Mouse (Mus musculus): Measurements from ENCODE around the gene Xab2. TPM values are rescaled to one million over a fixed set of nuclear protein-coding genes. Genes with fewer than 3 reads are reported as not detected.
A peak's percentile ranks its signal among the peaks of the same experiment; 100 is the strongest.
"Not testable (repeated sequence)": the region's sequence is repeated elsewhere in the genome, so short reads cannot be mapped to it uniquely, and the experiment has no call there.

Gene Xab2
- total RNA-seq, 1 experiment = 76.0 TPM

GRCm38 (mm10) chr8:3586993-3587390 is 34.1 kb downstream of the Xab2 start, which contains the start of gene Camsap3:
TSS of gene Camsap3 (plus strand) at chr8:3587293.
- Histone ChIP-seq H3K9me3 (ENCODE audit: control insufficient read depth, insufficient read depth, low read depth, low read length) (no peaks in the 10 kb centered on the region), H3K4me1 (ENCODE audit: control insufficient read depth in 2 of 2, insufficient read depth in 2 of 2, low read length in 2 of 2, poor library complexity in 1 of 2) (0 out of 4 replicates have a peak, but pooled peaks cover 0 to 2% of the 10 kb centered on the region in 2 experiments), H3K27ac (ENCODE audit: insufficient read depth, low read depth, low read length, poor library complexity, severe bottlenecking) (peak within 1 kb of the TSS; percentile 59; the same call in 1 of the 2 replicates), H3K4me3 (ENCODE audit: insufficient read depth in 1 of 2, low read depth in 1 of 2, low read length in 2 of 2, poor library complexity in 1 of 2, severe bottlenecking in 1 of 2) (peak within 1 kb of the TSS; percentile 80 to 90), H3K36me3 (ENCODE audit: control insufficient read depth, insufficient read depth, low read length, poor library complexity, severe bottlenecking) (no peaks in the 10 kb centered on the region), H3K9ac (ENCODE audit: insufficient read depth, low read depth, low read length, poor library complexity, severe bottlenecking) (peak within 1 kb of the TSS; percentile 88)
- no peak for TF ChIP-seq ZNF384 (IDR thresholded peaks at IDR 0.05; ENCODE audit: low read depth, low read length)
- no peak for TF ChIP-seq MAFK (IDR thresholded peaks at IDR 0.05; ENCODE audit: insufficient read depth, low read depth, low read length)
- TF ChIP-seq HCFC1 (IDR thresholded peaks at IDR 0.05; ENCODE audit: borderline replicate concordance, insufficient read depth, low read length) = no peak
- no peak for TF ChIP-seq ZC3H11A (IDR thresholded peaks at IDR 0.05; ENCODE audit: borderline replicate concordance, low read depth, low read length)
- TF ChIP-seq CHD2 (IDR thresholded peaks at IDR 0.05; ENCODE audit: low read depth, low read length) = no peak
- in situ Hi-C loops (cut with MboI; ENCODE audit: low sequenced_read_pairs in 2 of 2, unreplicated experiment in 2 of 2) = no loop called here
- DNase-seq (ENCODE audit: low read depth, low spot score) = no peak

- no peak overlapping the region for H3K27ac ChIP-seq (ENCODE audit: insufficient read depth, low read depth, low read length, poor library complexity, severe bottlenecking)
- no peak for DNase-seq (ENCODE audit: low read depth, low spot score)
- no peak overlapping the region for H3K9ac ChIP-seq (ENCODE audit: insufficient read depth, low read depth, low read length, poor library complexity, severe bottlenecking)
- TF ChIP-seq MAFK (IDR thresholded peaks at IDR 0.05; ENCODE audit: insufficient read depth, low read depth, low read length) (no peak), ZC3H11A (IDR thresholded peaks at IDR 0.05; ENCODE audit: borderline replicate concordance, low read depth, low read length) (no peak), ZNF384 (IDR thresholded peaks at IDR 0.05; ENCODE audit: low read depth, low read length) (no peak), HCFC1 (IDR thresholded peaks at IDR 0.05; ENCODE audit: borderline replicate concordance, insufficient read depth, low read length) (no peak), CHD2 (IDR thresholded peaks at IDR 0.05; ENCODE audit: low read depth, low read length) (no peak)
- no peaks in the 10 kb centered on the region for H3K9me3 ChIP-seq (ENCODE audit: control insufficient read depth, insufficient read depth, low read depth, low read length)
- H3K36me3 ChIP-seq (ENCODE audit: control insufficient read depth, insufficient read depth, low read length, poor library complexity, severe bottlenecking) = no peaks in the 10 kb centered on the region
- 0 out of 4 replicates have a peak, but pooled peaks cover 0 to 2% of the 10 kb centered on the region in 2 experiments for H3K4me1 ChIP-seq (ENCODE audit: control insufficient read depth in 2 of 2, insufficient read depth in 2 of 2, low read length in 2 of 2, poor library complexity in 1 of 2)
- in situ Hi-C loops (cut with MboI; ENCODE audit: low sequenced_read_pairs in 2 of 2, unreplicated experiment in 2 of 2) = no loop called here
- H3K4me3 ChIP-seq (ENCODE audit: insufficient read depth in 1 of 2, low read depth in 1 of 2, low read length in 2 of 2, poor library complexity in 1 of 2, severe bottlenecking in 1 of 2) = no peak overlapping the region
These were observed 34.7 kb downstream of the Xab2 start for GRCm38 (mm10) chr8:3586452-3586851.

- H3K36me3 ChIP-seq (ENCODE audit: control insufficient read depth, insufficient read depth, low read length, poor library complexity, severe bottlenecking); DNase-seq (ENCODE audit: low read depth, low spot score); H3K27ac ChIP-seq (ENCODE audit: insufficient read depth, low read depth, low read length, poor library complexity, severe bottlenecking); H3K4me3 ChIP-seq (ENCODE audit: insufficient read depth in 1 of 2, low read depth in 1 of 2, low read length in 2 of 2, poor library complexity in 1 of 2, severe bottlenecking in 1 of 2); H3K9me3 ChIP-seq (ENCODE audit: control insufficient read depth, insufficient read depth, low read depth, low read length); H3K9ac ChIP-seq (ENCODE audit: insufficient read depth, low read depth, low read length, poor library complexity, severe bottlenecking); in situ Hi-C loops (cut with MboI; ENCODE audit: low sequenced_read_pairs in 2 of 2, unreplicated experiment in 2 of 2): not testable (repeated sequence)
- peaks cover 0 to 12% of the 10 kb centered on the region in 2 experiments; a peak in 1 of 4 replicates for H3K4me1 ChIP-seq (ENCODE audit: control insufficient read depth in 2 of 2, insufficient read depth in 2 of 2, low read length in 2 of 2, poor library complexity in 1 of 2)
These were observed 39.2 kb downstream of the Xab2 start for GRCm38 (mm10) chr8:3581961-3582360.

- H3K27ac ChIP-seq (ENCODE audit: insufficient read depth, low read depth, low read length, poor library complexity, severe bottlenecking) = peak overlapping the region; percentile 59; the same call in 1 of the 2 replicates
- in situ Hi-C loops (cut with MboI; ENCODE audit: low sequenced_read_pairs in 2 of 2, unreplicated experiment in 2 of 2) = no loop called here
These were observed 41.4 kb downstream of the Xab2 start for GRCm38 (mm10) chr8:3579390-3580364.

More at GRCm38 (mm10) chr8:3579390-3580364, 41.4 kb downstream of the Xab2 start:
- peak overlapping the region; percentile 21; the same call in 1 of the 2 replicates for H3K9ac ChIP-seq (ENCODE audit: insufficient read depth, low read depth, low read length, poor library complexity, severe bottlenecking)
- H3K36me3 ChIP-seq (ENCODE audit: control insufficient read depth, insufficient read depth, low read length, poor library complexity, severe bottlenecking) = peaks cover 2% of the 10 kb centered on the region; the same call in 1 of the 2 replicates
- peaks cover 9 to 19% of the 10 kb centered on the region in 2 experiments for H3K4me1 ChIP-seq (ENCODE audit: control insufficient read depth in 2 of 2, insufficient read depth in 2 of 2, low read length in 2 of 2, poor library complexity in 1 of 2)
- no peak for TF ChIP-seq CHD2 (IDR thresholded peaks at IDR 0.05; ENCODE audit: low read depth, low read length)
- no peak for TF ChIP-seq MAFK (IDR thresholded peaks at IDR 0.05; ENCODE audit: insufficient read depth, low read depth, low read length)
- TF ChIP-seq ZC3H11A (IDR thresholded peaks at IDR 0.05; ENCODE audit: borderline replicate concordance, low read depth, low read length) = no peak
- no peak for TF ChIP-seq HCFC1 (IDR thresholded peaks at IDR 0.05; ENCODE audit: borderline replicate concordance, insufficient read depth, low read length)
- TF ChIP-seq ZNF384 (IDR thresholded peaks at IDR 0.05; ENCODE audit: low read depth, low read length) = no peak
- no peak for DNase-seq (ENCODE audit: low read depth, low spot score)
- no peaks in the 10 kb centered on the region for H3K9me3 ChIP-seq (ENCODE audit: control insufficient read depth, insufficient read depth, low read depth, low read length)
- H3K4me3 ChIP-seq (ENCODE audit: insufficient read depth in 1 of 2, low read depth in 1 of 2, low read length in 2 of 2, poor library complexity in 1 of 2, severe bottlenecking in 1 of 2) = peak overlapping the region in 1 of 2 experiments; percentile 5; a peak in 1 of 4 replicates
